Mouse (Mus musculus): ENCODE measurements around the gene Gsta2.

Gsta2 gene

DNA sequence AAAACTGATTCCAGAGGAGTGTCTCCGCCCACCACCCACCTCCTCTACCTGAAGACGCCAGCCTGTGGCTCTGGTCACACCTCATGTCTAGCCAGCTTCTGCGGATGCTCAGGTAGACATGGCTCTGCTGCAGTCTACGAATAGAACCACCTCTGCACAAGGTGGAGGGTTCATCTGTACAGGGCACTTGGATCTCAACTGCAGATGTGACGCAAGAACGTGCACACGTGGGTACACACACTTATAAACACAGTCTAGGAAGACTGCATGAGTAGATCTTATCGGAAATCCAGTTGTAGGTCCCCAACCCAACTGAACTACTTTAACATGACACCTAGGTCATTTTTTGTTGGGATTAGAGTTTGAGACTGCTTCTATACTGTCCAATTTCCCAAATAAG, at the start of gene Gsta2:
Gsta2 (minus strand) TSS at position 178 of the 400 bp plus-strand sequence.
- DNase-seq (ENCODE audit: low read depth in 2 of 2, low spot score in 2 of 2): no peak

DNA sequence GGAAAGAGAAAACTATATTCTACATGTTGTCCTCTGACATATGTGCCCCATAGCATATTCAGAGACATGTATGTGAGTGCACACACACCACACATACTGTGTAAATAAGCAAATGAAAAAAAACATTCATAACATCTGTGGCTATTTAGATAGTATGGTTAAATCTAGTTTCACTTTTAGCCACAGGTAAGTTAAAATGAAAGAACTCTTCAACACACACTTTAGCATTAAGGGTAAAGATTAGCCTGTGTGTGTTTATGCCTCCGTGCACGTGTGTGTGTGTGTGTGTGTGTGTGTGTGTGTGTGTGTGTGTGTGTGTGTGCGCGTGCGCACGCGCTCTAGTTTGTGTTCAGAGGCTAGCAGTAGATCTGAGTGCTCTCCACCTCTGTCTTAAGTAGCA, 46.0 kb upstream of the Gsta2 start:
- DNase-seq (ENCODE audit: low read depth in 2 of 2, low spot score in 2 of 2): no peak

DNA sequence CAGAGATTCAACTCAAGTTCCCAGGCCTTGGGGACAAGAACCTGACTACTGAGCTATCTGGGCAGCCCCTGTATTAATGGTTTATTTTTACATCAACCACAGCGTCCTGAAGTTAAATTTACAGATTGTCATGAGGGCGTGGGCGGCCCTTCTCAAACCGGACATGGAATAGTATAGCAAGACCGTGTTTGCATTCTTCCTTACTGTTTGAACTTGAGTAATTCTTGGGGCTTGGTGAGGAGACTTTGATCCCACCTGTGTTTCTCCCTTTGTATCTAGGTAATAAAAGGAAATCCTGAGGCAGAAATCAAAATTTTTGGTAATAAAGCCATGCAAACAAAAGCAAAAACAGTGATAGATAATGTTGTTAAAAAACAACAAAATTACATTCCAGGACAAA, 45.0 kb upstream of the Gsta2 start:
- no peak for DNase-seq (ENCODE audit: low read depth in 2 of 2, low spot score in 2 of 2)

- no peak for DNase-seq (ENCODE audit: low read depth in 2 of 2, low spot score in 2 of 2)
These were observed 40.9 kb upstream of the Gsta2 start for GRCm38 (mm10) chr9:78396517-78396916.

- peak; percentile 7 to 9 for DNase-seq (ENCODE audit: low read depth in 2 of 2, low spot score in 2 of 2)
These were observed 40.2 kb upstream of the Gsta2 start, which contains the start of gene Ddx43 for GRCm38 (mm10) chr9:78395630-78396351. Gene Ddx43, plus strand, starts transcription at chr9:78395777.

- no peak for DNase-seq (ENCODE audit: low read depth in 2 of 2, low spot score in 2 of 2)
These were observed 39.6 kb upstream of the Gsta2 start for GRCm38 (mm10) chr9:78395244-78395629.

GRCm38 (mm10) chr9:78394602-78395001, 39.0 kb upstream of the Gsta2 start:
- DNase-seq (ENCODE audit: low read depth in 2 of 2, low spot score in 2 of 2): no peak

- no peak for DNase-seq (ENCODE audit: low read depth in 2 of 2, low spot score in 2 of 2)
These were observed 38.2 kb upstream of the Gsta2 start for GRCm38 (mm10) chr9:78393741-78394140.

DNA sequence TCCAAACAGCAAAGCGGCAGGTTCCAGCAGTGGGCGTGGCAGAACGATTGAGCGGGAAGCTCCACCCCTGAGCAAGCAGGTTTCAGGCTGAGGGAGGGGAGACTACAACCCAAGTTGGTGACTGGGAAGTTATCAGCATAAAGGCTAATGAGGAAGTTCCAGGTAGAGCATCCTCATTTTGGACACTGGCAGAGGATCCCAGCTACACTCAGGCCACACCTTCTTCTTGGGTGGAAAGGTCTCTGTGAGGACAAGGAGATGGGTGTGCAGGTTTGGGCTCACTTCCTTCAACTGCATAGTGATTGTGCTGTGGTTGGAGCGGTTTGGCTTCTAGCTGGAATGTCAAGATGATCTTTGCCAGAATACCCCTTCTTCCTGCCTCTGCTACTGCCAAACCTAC, 34.4 kb upstream of the Gsta2 start:
- DNase-seq (ENCODE audit: low read depth in 2 of 2, low spot score in 2 of 2): no peak

DNA sequence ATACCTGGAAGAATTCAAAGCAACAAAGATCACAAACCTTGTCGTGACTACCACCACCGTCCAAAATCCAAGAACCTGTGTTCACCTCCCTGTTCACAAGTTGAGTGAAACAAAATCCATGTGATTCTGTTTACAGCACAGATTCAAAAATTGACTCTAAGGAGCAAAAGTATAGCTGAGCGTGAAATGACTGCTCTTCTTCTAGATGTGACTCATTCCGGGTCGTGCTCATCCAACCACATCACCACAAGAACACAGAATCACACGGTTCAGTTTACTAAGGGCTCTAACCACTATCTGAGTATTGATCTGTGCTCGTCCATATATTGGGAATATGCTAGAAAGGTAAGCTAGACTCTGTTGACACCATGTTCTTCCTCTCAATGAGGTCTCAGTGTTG, 31.4 kb upstream of the Gsta2 start:
- DNase-seq (ENCODE audit: low read depth in 2 of 2, low spot score in 2 of 2): no peak

GRCm38 (mm10) chr9:78385893-78386292, 30.3 kb upstream of the Gsta2 start:
- DNase-seq (ENCODE audit: low read depth in 2 of 2, low spot score in 2 of 2): no peak

DNA sequence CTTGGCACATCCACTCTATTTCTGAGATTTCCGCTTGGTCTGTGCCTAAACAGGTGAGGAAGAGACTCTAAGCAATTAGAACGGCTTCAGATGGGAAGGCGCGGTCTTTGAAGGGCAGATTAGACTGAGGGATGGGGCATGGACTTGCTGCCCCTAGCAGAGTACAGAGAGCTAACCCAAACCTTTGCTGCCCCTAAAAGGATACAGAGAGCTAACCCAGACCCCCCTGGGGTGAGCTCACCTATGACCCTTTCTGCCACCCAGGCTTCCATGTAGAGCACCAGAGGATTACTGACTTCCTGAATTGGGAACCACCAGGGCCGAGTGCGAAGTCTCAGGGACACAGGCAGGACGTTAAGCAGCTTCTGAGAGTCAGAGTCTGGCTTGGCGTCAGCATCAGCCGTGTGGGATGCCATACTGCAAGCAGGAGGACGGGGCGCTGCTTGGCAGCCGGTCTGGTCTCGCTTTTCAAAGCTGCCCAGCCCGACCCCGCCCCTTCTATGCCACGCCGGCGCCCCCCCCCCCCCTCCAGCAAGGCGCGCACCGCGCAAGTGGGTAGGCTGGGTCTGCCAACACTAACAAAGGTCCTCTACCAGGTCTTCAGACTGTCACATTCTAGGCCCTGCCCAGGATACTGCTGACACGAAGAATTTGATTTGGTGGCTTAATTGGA, 22.7 kb upstream of the Gsta2 start, which contains the start of gene Ooep:
Ooep (minus strand) TSS at position 613 of the 673 bp plus-strand sequence.
- no peak for DNase-seq (ENCODE audit: low read depth in 2 of 2, low spot score in 2 of 2)

- DNase-seq (ENCODE audit: low read depth in 2 of 2, low spot score in 2 of 2): no peak
These were observed 22.0 kb upstream of the Gsta2 start for GRCm38 (mm10) chr9:78377546-78377945.

GRCm38 (mm10) chr9:78375486-78375885, 19.9 kb upstream of the Gsta2 start:
- DNase-seq (ENCODE audit: low read depth in 2 of 2, low spot score in 2 of 2): no peak

- no peak for DNase-seq (ENCODE audit: low read depth in 2 of 2, low spot score in 2 of 2)
These were observed 19.3 kb upstream of the Gsta2 start for GRCm38 (mm10) chr9:78374885-78375389.

- DNase-seq (ENCODE audit: low read depth in 2 of 2, low spot score in 2 of 2): no peak
These were observed 18.8 kb upstream of the Gsta2 start for GRCm38 (mm10) chr9:78374397-78374796.

DNA sequence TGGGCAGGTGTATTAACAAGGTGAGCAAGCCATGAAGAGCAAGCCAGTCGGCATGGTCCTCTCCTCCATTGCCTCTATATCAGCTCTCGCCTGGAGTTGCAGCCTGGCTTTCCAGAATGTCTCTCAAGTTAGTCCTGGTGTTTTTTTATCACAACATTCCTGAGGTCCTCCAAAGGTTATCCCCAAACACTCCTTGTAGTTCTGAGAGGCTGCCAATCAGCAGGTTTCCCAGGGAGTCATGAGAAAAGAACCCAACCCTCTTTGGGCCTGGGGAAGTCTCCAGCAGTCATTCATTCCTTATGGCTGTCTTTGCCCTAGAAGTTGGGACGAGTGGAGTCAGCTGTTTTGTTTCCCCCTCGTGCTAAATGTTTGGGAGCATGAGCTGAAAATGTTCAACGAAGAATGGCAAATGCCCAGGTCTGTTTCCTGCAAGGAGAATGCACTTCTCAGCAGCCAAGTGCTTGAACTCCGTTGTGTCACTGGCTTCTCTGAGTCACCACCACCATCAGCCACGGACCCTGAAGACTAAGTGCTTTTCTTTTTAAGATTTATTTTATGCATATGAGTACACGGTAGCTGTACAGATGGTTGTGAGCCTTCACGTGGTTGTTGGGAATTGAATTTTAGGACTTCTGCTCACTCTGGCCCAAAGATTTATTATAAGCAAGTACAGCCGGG, 17.4 kb upstream of the Gsta2 start:
- DNase-seq (ENCODE audit: low read depth in 2 of 2, low spot score in 2 of 2): no peak

- no peak for DNase-seq (ENCODE audit: low read depth in 2 of 2, low spot score in 2 of 2)
These were observed 15.9 kb upstream of the Gsta2 start for GRCm38 (mm10) chr9:78371441-78371840.

DNA sequence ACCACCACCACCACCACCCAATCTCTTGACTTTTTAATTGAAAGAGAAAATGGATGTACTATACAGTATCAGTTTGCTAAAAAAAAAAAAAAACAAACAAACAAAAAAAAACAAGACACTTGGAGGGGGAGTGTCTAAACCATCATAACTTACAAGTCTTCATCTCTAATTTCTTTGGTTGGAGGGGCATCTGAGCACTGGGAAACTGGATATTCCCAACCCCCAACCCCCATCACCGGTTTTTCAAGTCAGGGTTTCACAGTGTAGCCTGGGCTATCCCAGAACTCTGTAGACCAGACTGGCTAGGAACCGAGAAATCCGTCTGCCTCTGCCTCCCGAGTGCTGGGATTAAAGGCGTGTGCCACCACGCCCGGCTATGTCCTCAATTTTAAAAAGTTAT, 14.2 kb upstream of the Gsta2 start:
- DNase-seq (ENCODE audit: low read depth in 2 of 2, low spot score in 2 of 2): no peak

GRCm38 (mm10) chr9:78369349-78369748, 13.8 kb upstream of the Gsta2 start:
- DNase-seq (ENCODE audit: low read depth in 2 of 2, low spot score in 2 of 2): no peak

DNA sequence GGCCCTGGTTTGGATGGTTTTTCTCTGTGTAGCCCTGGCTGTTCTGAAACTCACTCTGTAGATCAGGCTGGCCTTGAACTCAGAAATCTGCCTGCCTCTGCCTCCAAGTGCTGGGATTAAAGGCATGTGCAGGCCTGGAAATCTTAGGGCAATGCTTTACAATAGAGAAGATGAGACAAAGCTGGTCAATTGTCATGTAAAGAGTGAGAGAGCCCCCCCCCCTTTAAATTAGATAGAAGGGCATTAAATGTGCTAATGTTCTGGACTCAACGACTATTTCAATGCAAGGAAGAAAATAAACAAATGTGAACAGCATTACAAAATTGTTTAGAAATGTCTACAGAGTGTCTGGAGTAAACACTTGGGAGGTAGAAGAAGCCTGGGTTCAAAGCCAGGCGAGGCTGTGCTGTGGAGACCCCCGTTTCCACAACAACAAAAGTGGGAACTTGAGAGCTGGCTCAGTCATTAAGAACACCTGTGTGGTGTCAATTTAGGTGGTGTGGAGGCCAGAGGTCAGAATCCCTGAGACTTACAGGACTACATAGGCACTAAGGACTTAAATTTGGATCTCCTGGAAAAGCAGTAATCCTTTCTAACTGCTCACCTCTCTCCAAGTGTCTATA, 13.2 kb upstream of the Gsta2 start:
- DNase-seq (ENCODE audit: low read depth in 2 of 2, low spot score in 2 of 2): no peak

Data from CD8-positive naive resting alpha-beta T cell, adult 2 months (primary cell).